Mouse (Mus musculus) right cerebral cortex, postnatal 36 days (tissue): ENCODE measurements at regions not wholly inside any gene's neighbourhood (a gene's known extent, or its start where the extent isn't known, plus 50 kb on each side); places are given as distances from the start of the nearest gene placed in this dataset.
"Not testable (repeated sequence)": the region's sequence is repeated elsewhere in the genome, so short reads cannot be mapped to it uniquely, and the experiment has no call there.

Source experiments
- DNase-seq, 2 experiments: peaks; one replicate each; pipeline ENCODE4 v3.0.0; 2022; ENCODE audit warnings: low spot score in 2 of 2, mixed read lengths in 1 of 2

GRCm38 (mm10) chr7:137979361-137979760, 418.2 kb downstream of the Tcerg1l start:
- no peak for DNase-seq

- DNase-seq, result no peak
Observed at GRCm38 (mm10) chr7:138005806-138006205, 391.7 kb downstream of the Tcerg1l start.

GRCm38 (mm10) chr7:138006971-138007370, 390.6 kb downstream of the Tcerg1l start:
- peak in 1 of 2 experiments; percentile 2 for DNase-seq

GRCm38 (mm10) chr7:138008601-138009000, 388.9 kb downstream of the Tcerg1l start:
- no peak for DNase-seq

GRCm38 (mm10) chr7:138024021-138024420, 373.5 kb downstream of the Tcerg1l start:
- not testable (repeated sequence) for DNase-seq

GRCm38 (mm10) chr7:138051696-138052095, 345.8 kb downstream of the Tcerg1l start:
- DNase-seq, result no peak

GRCm38 (mm10) chr7:138054756-138055155, 342.8 kb downstream of the Tcerg1l start:
- DNase-seq, result no peak

- DNase-seq, result no peak
Observed at GRCm38 (mm10) chr7:138061116-138061515, 336.4 kb downstream of the Tcerg1l start.

GRCm38 (mm10) chr7:138066921-138067320, 330.6 kb downstream of the Tcerg1l start:
- DNase-seq, result no peak

- DNase-seq, result no peak
Observed at GRCm38 (mm10) chr7:138075231-138075630, 322.3 kb downstream of the Tcerg1l start.

GRCm38 (mm10) chr7:138083980-138084379, 313.6 kb downstream of the Tcerg1l start:
- DNase-seq, result peak; percentile 8 to 18

GRCm38 (mm10) chr7:138107471-138108210, 289.9 kb downstream of the Tcerg1l start:
- DNase-seq, result no peak

- DNase-seq, result peak in 1 of 2 experiments; percentile 5
Observed at GRCm38 (mm10) chr7:138121497-138121896, 276.0 kb downstream of the Tcerg1l start.

GRCm38 (mm10) chr7:138129701-138130100, 267.8 kb downstream of the Tcerg1l start:
- DNase-seq, result no peak

GRCm38 (mm10) chr7:138133427-138133826, 264.1 kb downstream of the Tcerg1l start:
- DNase-seq, result no peak

GRCm38 (mm10) chr7:138137934-138138333, 259.6 kb downstream of the Tcerg1l start:
- no peak for DNase-seq

GRCm38 (mm10) chr7:138139766-138140165, 257.8 kb downstream of the Tcerg1l start:
- DNase-seq, result no peak

- no peak for DNase-seq
Observed at GRCm38 (mm10) chr7:138149496-138149895, 248.0 kb downstream of the Tcerg1l start.

- DNase-seq, result no peak
Observed at GRCm38 (mm10) chr7:138153455-138154167, 243.9 kb downstream of the Tcerg1l start.
